Mouse (Mus musculus): ENCODE data around the gene D10Jhu81e. TPM values are rescaled to one million over a fixed set of nuclear protein-coding genes. Genes with fewer than 3 reads are reported as not detected.

Gene D10Jhu81e
- 88.9 TPM for polyA plus RNA-seq (2017; shearing (Covaris generic))

DNA sequence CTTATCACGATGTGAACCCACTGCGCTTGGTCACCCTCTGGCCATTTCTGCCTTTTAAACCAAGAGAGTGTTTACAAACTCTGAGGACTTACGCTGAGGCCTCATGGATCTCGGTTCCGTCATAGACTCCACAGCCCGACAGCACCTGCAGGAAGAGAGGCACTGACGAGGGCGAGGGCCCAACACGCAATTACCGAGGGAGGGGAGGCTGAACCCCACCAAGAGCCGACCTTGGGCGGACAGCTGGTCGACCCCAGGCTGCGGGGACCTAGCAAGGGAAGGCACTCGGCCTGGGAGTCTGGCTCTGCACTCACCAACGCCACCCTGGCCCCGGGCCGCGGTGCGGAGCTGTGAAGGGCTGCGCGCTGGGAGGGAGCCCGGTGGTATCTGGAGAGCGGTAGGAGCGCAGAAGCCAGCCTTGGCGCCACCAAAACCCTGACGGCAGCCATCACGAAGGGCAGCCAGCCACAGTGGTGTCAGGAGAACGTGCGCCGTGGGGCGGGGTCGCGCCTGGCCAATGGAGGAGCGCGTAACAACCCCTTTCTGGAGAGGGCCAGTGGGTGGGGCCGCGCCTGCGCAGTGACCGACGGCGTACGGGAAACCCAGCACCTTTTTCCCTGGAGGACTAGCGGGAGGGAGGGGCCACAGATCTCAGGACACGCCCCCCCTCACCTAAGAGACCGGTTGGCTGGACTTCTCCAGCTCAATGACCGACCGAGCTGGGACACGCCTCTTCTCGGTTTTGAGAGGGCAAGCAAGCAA is at the start of gene D10Jhu81e:
TSS of gene D10Jhu81e (minus strand) at position 502 of the 762 bp plus-strand sequence.

DNA sequence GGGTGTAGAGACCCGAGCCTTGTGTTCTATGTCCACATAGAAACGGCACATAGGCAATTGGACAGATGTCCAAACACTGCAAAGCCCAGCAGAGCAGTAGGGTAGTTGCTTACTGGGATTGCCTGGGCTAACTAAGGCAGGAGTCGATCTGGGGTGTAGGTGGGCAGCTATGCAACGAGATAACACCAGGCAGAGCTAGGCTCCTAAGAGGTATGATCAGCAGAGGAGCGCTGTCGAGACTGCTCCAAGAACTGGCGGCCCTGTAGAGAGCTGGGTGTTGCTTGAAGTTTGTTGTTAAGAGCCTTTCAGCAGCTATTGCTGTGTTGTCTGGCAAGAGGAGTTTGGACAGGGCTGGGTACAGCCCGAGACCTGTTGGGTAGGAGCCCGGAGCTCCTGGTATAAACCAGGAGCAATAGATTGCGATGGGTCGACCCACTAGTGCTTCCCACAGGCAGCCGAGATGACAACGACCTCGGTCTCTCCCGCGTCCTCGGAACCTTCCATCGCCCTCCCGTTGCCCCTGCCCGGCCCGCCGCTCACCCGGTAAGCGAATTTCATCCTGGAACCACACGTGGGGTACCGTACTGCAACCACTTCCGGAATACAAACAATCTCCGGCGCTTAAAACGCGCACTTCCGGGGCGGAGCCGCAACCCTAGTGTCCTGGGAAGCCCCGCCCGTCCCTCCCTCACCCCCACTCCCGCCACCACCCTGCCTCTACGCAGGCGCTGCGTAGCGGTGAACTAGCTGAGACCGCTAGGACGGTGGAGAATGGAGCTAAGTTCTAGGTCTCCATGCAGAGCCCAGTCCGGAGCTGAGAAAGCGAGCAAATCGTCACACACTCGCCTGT is 15.2 kb upstream of the D10Jhu81e start, which contains the start of gene Pwp2:
TSS of gene Pwp2 (minus strand) at position 619 of the 850 bp plus-strand sequence.

Other genes with a start within 250 kb of the D10Jhu81e start
- gene Trpm2, start 199.2 kb downstream of the D10Jhu81e start, polyA plus RNA-seq (2017; shearing (Covaris generic)), result 0.53 TPM
- gene 1810043G02Rik, start 191.3 kb downstream of the D10Jhu81e start, polyA plus RNA-seq (2017; shearing (Covaris generic)), result 11.0 TPM
- 98.7 TPM for gene Pfkl, start 159.7 kb downstream of the D10Jhu81e start, polyA plus RNA-seq (2017; shearing (Covaris generic))
- gene Dnmt3l, start 127.8 kb downstream of the D10Jhu81e start, polyA plus RNA-seq (2017; shearing (Covaris generic)), result not detected
- 0.27 TPM for gene Aire, start 126.2 kb downstream of the D10Jhu81e start, polyA plus RNA-seq (2017; shearing (Covaris generic))
- 10.6 TPM for gene Icosl, start 100.5 kb downstream of the D10Jhu81e start, polyA plus RNA-seq (2017; shearing (Covaris generic))
- gene Pwp2, start 15.4 kb upstream of the D10Jhu81e start, polyA plus RNA-seq (2017; shearing (Covaris generic)), result 35.2 TPM
- gene Trappc10, start 74.9 kb upstream of the D10Jhu81e start, polyA plus RNA-seq (2017; shearing (Covaris generic)), result 4.2 TPM
- 155 TPM for gene Agpat3, start 182.7 kb upstream of the D10Jhu81e start, polyA plus RNA-seq (2017; shearing (Covaris generic))
- gene Rrp1, start 243.3 kb upstream of the D10Jhu81e start, polyA plus RNA-seq (2017; shearing (Covaris generic)), result 377 TPM